Mouse (Mus musculus) sigmoid colon, adult 10 weeks (tissue): ENCODE results near the gene Gm4894. TPM values are rescaled to one million over a fixed set of nuclear protein-coding genes. Genes with fewer than 3 reads are reported as not detected.

Source experiments
- polyA plus RNA-seq: library from polyadenylated mRNA; stranded (reverse); fragments of 350-450 nt; fragmentation: Illumina TruSeq; extraction: RNeasy Lipid Tissue Mini Kit (QIAGEN cat#74804); gene quantifications from one replicate; pipeline ENCODE4 v1.2.3, GENCODE M21; 2014; ENCODE audit warnings: low read depth, low replicate concordance

Gm4894 gene
- not detected for polyA plus RNA-seq

GRCm38 (mm10) chr9:49250231-49250630, at the start of gene Gm4894:
Gene Gm4894, plus strand, starts transcription at chr9:49250531.

Other genes with a start within 250 kb of the Gm4894 start
- gene Zw10, start 194.9 kb upstream of the Gm4894 start, polyA plus RNA-seq: 31.8 TPM
- gene Tmprss5, start 169.3 kb upstream of the Gm4894 start, polyA plus RNA-seq: not detected
- not detected for gene Drd2, start 90.1 kb downstream of the Gm4894 start, polyA plus RNA-seq
- gene Ankk1, start 176.5 kb downstream of the Gm4894 start, polyA plus RNA-seq: not detected
- 1.6 TPM for gene Ttc12, start 235.7 kb downstream of the Gm4894 start, polyA plus RNA-seq